Comparison of ENCODE assay signal across 8 mouse cellular contexts in genomic region chr15:99473801-99474575, GRCm38 (mm10). TPM values are rescaled to one million over a fixed set of nuclear protein-coding genes. Genes with fewer than 3 reads are reported as not detected.
DNase-seq lines count a peak whose midpoint lies in the region; ATAC-seq and TF ChIP-seq lines count a peak whose summit lies in the region.

No protein-coding gene starts in this region.

- H3K9me3 ChIP-seq in embryonic facial prominence, embryonic 12.5 days = no peaks in the 10 kb centered on the region
- no peaks in the 10 kb centered on the region for H3K9me3 ChIP-seq in heart, embryonic 10.5 days
- no peaks in the 10 kb centered on the region for H3K9me3 ChIP-seq in liver, postnatal 0 days (ENCODE audit: low read length)
- no peaks in the 10 kb centered on the region for H3K9me3 ChIP-seq in neural tube, embryonic 11.5 days (ENCODE audit: control insufficient read depth, low read length)

- peaks cover 14% of the 10 kb centered on the region; the same call in 1 of the 2 replicates for H3K4me1 ChIP-seq in embryonic facial prominence, embryonic 12.5 days
- peaks cover 31% of the 10 kb centered on the region for H3K4me1 ChIP-seq in heart, embryonic 10.5 days
- peaks cover 6% of the 10 kb centered on the region for H3K4me1 ChIP-seq in liver, postnatal 0 days (ENCODE audit: insufficient read depth)
- H3K4me1 ChIP-seq in neural tube, embryonic 11.5 days (ENCODE audit: control insufficient read depth, insufficient read depth, low read length) = 0 out of 2 replicates have a peak, but pooled peaks cover 2% of the 10 kb centered on the region

- no peak; the same call in 1 of the 2 replicates for TF ChIP-seq EP300 in liver, postnatal 0 days (IDR thresholded peaks at IDR 0.05; ENCODE audit: low read depth)

- WGBS in embryonic facial prominence, embryonic 12.5 days = 6% methylated on average over 38 of the region's 38 CpGs
- 5% methylated on average over 38 of the region's 38 CpGs for WGBS in heart, embryonic 10.5 days
- WGBS in liver, postnatal 0 days (ENCODE audit: insufficient replicate concordance) = 1% methylated on average over 38 of the region's 38 CpGs
- WGBS in neural tube, embryonic 11.5 days = 7% methylated on average over 38 of the region's 38 CpGs

- peak; percentile 31 to 35 for DNase-seq in B cell, adult 2 months
- DNase-seq in ZHBTc4 (ENCODE audit: low read depth, low spot score) = peak; percentile 77
- DNase-seq in heart, embryonic 10.5 days (ENCODE audit: low spot score) = peak; percentile 89
- DNase-seq in kidney, adult 9 months = peak; percentile 67
- peak; percentile 68 for DNase-seq in liver, postnatal 0 days
- no peak for DNase-seq in neural tube, embryonic 11.5 days (ENCODE audit: low spot score)
- DNase-seq in urinary bladder, postnatal 4 days (ENCODE audit: low spot score in 2 of 2) = peak; percentile 74 to 75

- H3K27ac ChIP-seq in embryonic facial prominence, embryonic 12.5 days = peak overlapping the region; percentile 93
- H3K27ac ChIP-seq in heart, embryonic 10.5 days = peak overlapping the region; percentile 97
- peak overlapping the region; percentile 75 for H3K27ac ChIP-seq in liver, postnatal 0 days (ENCODE audit: low read depth)
- peak overlapping the region; percentile 67 for H3K27ac ChIP-seq in neural tube, embryonic 11.5 days (ENCODE audit: low read depth, low read length)

- peak overlapping the region; percentile 72 for H3K9ac ChIP-seq in embryonic facial prominence, embryonic 12.5 days
- peak overlapping the region; percentile 66 for H3K9ac ChIP-seq in liver, postnatal 0 days (replicated peaks)
- peak overlapping the region; percentile 77 for H3K9ac ChIP-seq in neural tube, embryonic 11.5 days (ENCODE audit: low read length)

- peak; percentile 57 for ATAC-seq in embryonic facial prominence, embryonic 12.5 days (ENCODE audit: insufficient number of reproducible peaks, insufficient read depth, low FRiP score, low TSS enrichment)
- peak; percentile 82 for ATAC-seq in liver, postnatal 0 days
- ATAC-seq in neural tube, embryonic 11.5 days (ENCODE audit: insufficient read depth, low FRiP score, low TSS enrichment) = peak; percentile 71

- peak overlapping the region; percentile 60 for H3K4me2 ChIP-seq in embryonic facial prominence, embryonic 12.5 days (replicated peaks)
- peak overlapping the region; percentile 80 for H3K4me2 ChIP-seq in liver, postnatal 0 days (ENCODE audit: low read depth, low read length)
- peak overlapping the region; percentile 68 for H3K4me2 ChIP-seq in neural tube, embryonic 11.5 days (ENCODE audit: low read depth)

- peaks cover 17% of the 10 kb centered on the region for H3K36me3 ChIP-seq in embryonic facial prominence, embryonic 12.5 days
- peaks cover 20% of the 10 kb centered on the region for H3K36me3 ChIP-seq in heart, embryonic 10.5 days
- no peaks in the 10 kb centered on the region for H3K36me3 ChIP-seq in liver, postnatal 0 days (replicated peaks; ENCODE audit: insufficient read depth, low read length)
- no peaks in the 10 kb centered on the region for H3K36me3 ChIP-seq in neural tube, embryonic 11.5 days (ENCODE audit: control insufficient read depth, insufficient read depth, low read length)

- no peaks in the 10 kb centered on the region for H3K27me3 ChIP-seq in embryonic facial prominence, embryonic 12.5 days
- H3K27me3 ChIP-seq in heart, embryonic 10.5 days (ENCODE audit: insufficient read depth, poor library complexity, severe bottlenecking) = no peaks in the 10 kb centered on the region
- no peaks in the 10 kb centered on the region for H3K27me3 ChIP-seq in liver, postnatal 0 days (ENCODE audit: insufficient read depth, low read length)
- H3K27me3 ChIP-seq in neural tube, embryonic 11.5 days (ENCODE audit: control insufficient read depth, insufficient read depth, low read length) = no peaks in the 10 kb centered on the region

- H3K4me3 ChIP-seq in embryonic facial prominence, embryonic 12.5 days = peak overlapping the region; percentile 63
- peak overlapping the region; percentile 87 for H3K4me3 ChIP-seq in heart, embryonic 10.5 days
- peak overlapping the region; percentile 72 for H3K4me3 ChIP-seq in liver, postnatal 0 days (ENCODE audit: low read depth, low read length)
- peak overlapping the region; percentile 71 for H3K4me3 ChIP-seq in neural tube, embryonic 11.5 days (ENCODE audit: low read depth, low read length)

- no peak for TF ChIP-seq CTCF in liver, postnatal 0 days (IDR thresholded peaks at IDR 0.05; ENCODE audit: low read depth)

RNA-seq across cellular contexts. Expression of gene Bcdin3d, which starts 0.5 kb away (rescaled TPM):
- 14.6 and 16.3 TPM in 2 replicates for polyA plus RNA-seq in embryonic facial prominence, embryonic 12.5 days (2016; fragmentation: Nextera tagmentation; extraction: Ambion mirVana)
- polyA plus RNA-seq in heart, embryonic 10.5 days (2016; fragmentation: Nextera tagmentation; extraction: Ambion mirVana) = 11.8 and 13.7 TPM in 2 replicates
- 4.7 and 4.9 TPM in 2 replicates for polyA plus RNA-seq in liver, postnatal 0 days (2015; fragmentation: Nextera tagmentation; extraction: Ambion mirVana)
- polyA plus RNA-seq in neural tube, embryonic 11.5 days (2014; fragmentation: Nextera tagmentation; extraction: Ambion mirVana) = 17.6 and 18.1 TPM in 2 replicates

RNA-seq across cellular contexts. Expression of gene Nckap5l, which starts 16.4 kb away (rescaled TPM):
- polyA plus RNA-seq in embryonic facial prominence, embryonic 12.5 days (2016; fragmentation: Nextera tagmentation; extraction: Ambion mirVana) = 11.6 and 12.3 TPM in 2 replicates
- 10.7 and 12.8 TPM in 2 replicates for polyA plus RNA-seq in heart, embryonic 10.5 days (2016; fragmentation: Nextera tagmentation; extraction: Ambion mirVana)
- 0.49 and 0.53 TPM in 2 replicates for polyA plus RNA-seq in liver, postnatal 0 days (2015; fragmentation: Nextera tagmentation; extraction: Ambion mirVana)
- polyA plus RNA-seq in neural tube, embryonic 11.5 days (2014; fragmentation: Nextera tagmentation; extraction: Ambion mirVana) = 14.9 TPM in 2 replicates

RNA-seq across cellular contexts. Expression of gene Faim2, which starts 54.0 kb away (rescaled TPM):
- polyA plus RNA-seq in embryonic facial prominence, embryonic 12.5 days (2016; fragmentation: Nextera tagmentation; extraction: Ambion mirVana) = 0.36 and 1.0 TPM in 2 replicates
- polyA plus RNA-seq in heart, embryonic 10.5 days (2016; fragmentation: Nextera tagmentation; extraction: Ambion mirVana) = 0.59 and 0.68 TPM in 2 replicates
- polyA plus RNA-seq in liver, postnatal 0 days (2015; fragmentation: Nextera tagmentation; extraction: Ambion mirVana) = not detected in 2 replicates
- 1.5 and 2.3 TPM in 2 replicates for polyA plus RNA-seq in neural tube, embryonic 11.5 days (2014; fragmentation: Nextera tagmentation; extraction: Ambion mirVana)
